Mouse (Mus musculus): ENCODE results near the gene Zfp60.

GRCm38 (mm10) chr7:27688246-27688788, 42.9 kb upstream of the Zfp60 start:
- no peak for TF ChIP-seq CTCF (IDR thresholded peaks at IDR 0.05; ENCODE audit: low read depth, low read length)
- no peak for TF ChIP-seq POLR2A (IDR thresholded peaks at IDR 0.05; ENCODE audit: extremely low read depth, insufficient read depth, low read length)

Data from liver, adult 2 months (tissue).